11 mouse cellular contexts compared by ENCODE assay signal in the genomic region with DNA sequence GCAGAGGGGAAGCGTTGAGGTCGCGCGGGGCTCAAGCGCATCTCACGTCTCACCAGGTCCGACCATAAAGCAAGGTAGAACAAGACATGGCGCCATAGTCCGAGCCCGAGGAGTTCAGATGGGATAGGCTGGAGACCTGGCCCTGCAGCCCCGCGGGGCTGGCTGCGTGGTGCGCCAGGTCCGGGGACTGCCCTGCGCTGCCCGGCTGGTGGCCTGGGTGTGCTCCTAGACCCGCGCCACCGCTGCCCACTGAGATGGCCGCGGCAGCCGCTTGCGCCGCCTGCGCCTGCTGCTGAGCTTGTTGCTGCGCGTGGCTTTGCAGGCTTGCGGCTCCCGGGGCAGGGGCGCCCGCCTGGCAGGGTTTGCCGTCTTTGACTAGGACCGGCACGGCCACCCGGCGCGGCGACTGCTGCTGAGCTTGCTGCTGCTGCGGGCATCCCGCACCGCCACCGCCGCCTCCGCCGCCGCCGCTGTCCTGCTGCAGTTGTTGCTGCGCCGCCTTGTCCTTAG. TPM values are rescaled to one million over a fixed set of nuclear protein-coding genes. Genes with fewer than 3 reads are reported as not detected.
DNase-seq lines count a peak whose midpoint lies in the region; ATAC-seq and TF ChIP-seq lines count a peak whose summit lies in the region.
"Had no signal": no experiment of that assay in that cellular context is flagged by ENCODE, and none has a peak within 500 bp of the region (broad histone marks: within the 10 kb centered on the region; RNA-seq: fewer than 3 reads in every experiment).

No protein-coding gene starts in this region.

- no peak for ATAC-seq in intestine, embryonic 14.5 days (replicated peaks; ENCODE audit: low FRiP score, low TSS enrichment, low read depth)
- ATAC-seq in intestine, embryonic 16.5 days = no peak
- no peak for ATAC-seq in hindbrain, embryonic 11.5 days (ENCODE audit: low FRiP score)

- peaks cover 98% of the 10 kb centered on the region for H3K27me3 ChIP-seq in intestine, embryonic 14.5 days (replicated peaks; ENCODE audit: control insufficient read depth, insufficient read depth, low read length)
- peaks cover 89% of the 10 kb centered on the region for H3K27me3 ChIP-seq in intestine, embryonic 16.5 days (replicated peaks; ENCODE audit: control insufficient read depth, insufficient read depth, low read length)
- H3K27me3 ChIP-seq in hindbrain, embryonic 11.5 days (ENCODE audit: control insufficient read depth, insufficient read depth, low read length) = peaks cover 96% of the 10 kb centered on the region

- no peak overlapping the region for H3K4me2 ChIP-seq in intestine, embryonic 14.5 days (ENCODE audit: low read length)
- H3K4me2 ChIP-seq in intestine, embryonic 16.5 days (ENCODE audit: low read depth, low read length) = no peak overlapping the region
- H3K4me2 ChIP-seq in hindbrain, embryonic 11.5 days (replicated peaks; ENCODE audit: low read depth, low read length) = no peak overlapping the region

- TF ChIP-seq POLR2A in brain, embryonic 14.5 days (IDR thresholded peaks at IDR 0.05; ENCODE audit: borderline replicate concordance, extremely low read depth, insufficient read depth, insufficient read length, poor library complexity, severe bottlenecking) = no peak

- H3K36me3 ChIP-seq in intestine, embryonic 14.5 days (ENCODE audit: control insufficient read depth, insufficient read depth, low read length) = no peaks in the 10 kb centered on the region
- no peaks in the 10 kb centered on the region for H3K36me3 ChIP-seq in intestine, embryonic 16.5 days (ENCODE audit: control insufficient read depth, insufficient read depth, low read length)
- H3K36me3 ChIP-seq in hindbrain, embryonic 11.5 days (ENCODE audit: control insufficient read depth, insufficient read depth, low read length) = no peaks in the 10 kb centered on the region

- no peak for TF ChIP-seq CTCF in brain, embryonic 14.5 days (IDR thresholded peaks at IDR 0.05; ENCODE audit: borderline replicate concordance, extremely low read depth, insufficient read depth, insufficient read length)

- H3K9ac ChIP-seq in intestine, embryonic 14.5 days (ENCODE audit: low read length) = no peak overlapping the region
- H3K9ac ChIP-seq in intestine, embryonic 16.5 days (ENCODE audit: low read depth, low read length) = no peak overlapping the region
- H3K9ac ChIP-seq in hindbrain, embryonic 11.5 days (ENCODE audit: low read depth, low read length) = no peak overlapping the region

- H3K27ac ChIP-seq in intestine, embryonic 14.5 days (ENCODE audit: low read depth) = no peak overlapping the region
- H3K27ac ChIP-seq in intestine, embryonic 16.5 days (ENCODE audit: low read length) = no peak overlapping the region
- no peak overlapping the region for H3K27ac ChIP-seq in hindbrain, embryonic 11.5 days (ENCODE audit: low read depth, low read length)
- H3K27ac ChIP-seq: macrophage had no signal

- H3K9me3 ChIP-seq in intestine, embryonic 14.5 days (ENCODE audit: control insufficient read depth, low read length) = no peaks in the 10 kb centered on the region
- no peaks in the 10 kb centered on the region for H3K9me3 ChIP-seq in intestine, embryonic 16.5 days (ENCODE audit: control insufficient read depth, low read length)
- no peaks in the 10 kb centered on the region for H3K9me3 ChIP-seq in hindbrain, embryonic 11.5 days (ENCODE audit: control insufficient read depth, low read length)

- under 1% methylated on average over 47 of the region's 50 CpGs for WGBS in intestine, embryonic 14.5 days
- under 1% methylated on average over 50 of the region's 50 CpGs for WGBS in intestine, embryonic 16.5 days
- WGBS in hindbrain, embryonic 11.5 days = under 1% methylated on average over 50 of the region's 50 CpGs

- H3K4me3 ChIP-seq in intestine, embryonic 14.5 days (ENCODE audit: low read depth, low read length) = no peak overlapping the region
- H3K4me3 ChIP-seq in intestine, embryonic 16.5 days (ENCODE audit: low read length) = no peak overlapping the region
- H3K4me3 ChIP-seq in hindbrain, embryonic 11.5 days (ENCODE audit: low read depth, low read length) = no peak overlapping the region

- intact Hi-C loops in left cerebral cortex, postnatal 25 days (cut with DNase I) = loop anchor here (5.0 kb wide), 2 partner anchors 84 to 1004 kb away; no protein-coding TSS in a partner anchor

- DNase-seq in intestine, embryonic 14.5 days (ENCODE audit: low spot score) = peak; percentile 77
- DNase-seq in brain, embryonic 14.5 days (ENCODE audit: low read depth) = peak; percentile 63
- DNase-seq in hindbrain, embryonic 11.5 days (ENCODE audit: low spot score) = peak; percentile 71
- peak; percentile 78 for DNase-seq in neural tube, embryonic 10.5 days (ENCODE audit: extremely low spot score, low spot score)
- DNase-seq in layer of hippocampus, postnatal 25 days (ENCODE audit: extremely low spot score in 1 of 2, low spot score in 1 of 2) = no peak
- DNase-seq in right cerebral cortex, postnatal 25 days = no peak
- no peak for DNase-seq in left cerebral cortex, postnatal 25 days (ENCODE audit: low spot score in 2 of 2)
- DNase-seq: gastrocnemius, postnatal 25 days had no signal

- 0 out of 2 replicates have a peak, but pooled peaks cover 3% of the 10 kb centered on the region for H3K4me1 ChIP-seq in intestine, embryonic 14.5 days (replicated peaks; ENCODE audit: control insufficient read depth, insufficient read depth, low read length)
- H3K4me1 ChIP-seq in intestine, embryonic 16.5 days (ENCODE audit: control insufficient read depth, insufficient read depth, low read length) = peaks cover 22% of the 10 kb centered on the region
- H3K4me1 ChIP-seq in hindbrain, embryonic 11.5 days (replicated peaks; ENCODE audit: control insufficient read depth, insufficient read depth, low read length) = peaks cover 2% of the 10 kb centered on the region; the same call in 1 of the 2 replicates

RNA-seq across cellular contexts. Expression of gene Nkx2-1, which starts 3.7 kb away (rescaled TPM):
- not detected in 2 replicates for polyA plus RNA-seq in intestine, embryonic 14.5 days (2014; fragmentation: Nextera tagmentation; extraction: Ambion mirVana)
- not detected in 2 replicates for polyA plus RNA-seq in intestine, embryonic 16.5 days (2015; fragmentation: Nextera tagmentation; extraction: Ambion mirVana)
- 29.4 and 75.7 TPM in 2 replicates for polyA plus RNA-seq in brain, embryonic 14.5 days (2012; rRNA removed)
- polyA plus RNA-seq in hindbrain, embryonic 11.5 days (2014; fragmentation: Nextera tagmentation; extraction: Ambion mirVana) = 0.11 and 0.29 TPM in 2 replicates
- total RNA-seq in layer of hippocampus, postnatal 25 days (2021) = under 1 TPM; 0.27 to 0.42 TPM
- total RNA-seq in left cerebral cortex, postnatal 25 days (2021) = 1 to 10 TPM in 1 of 2 experiments, under 1 TPM in 1; 0.34 to 1.3 TPM
- total RNA-seq: gastrocnemius, postnatal 25 days; MEL had no signal
- polyA plus RNA-seq: macrophage had no signal

Comparison
In these comparisons a context has a peak if more than half of its experiments do, and no peak if none do; other contexts are left out.
1. DNase-seq: peak in intestine, embryonic 14.5 days (single experiment), brain, embryonic 14.5 days (single experiment), hindbrain, embryonic 11.5 days (single experiment) and neural tube, embryonic 10.5 days (single experiment); none in layer of hippocampus, postnatal 25 days (0 of 2), right cerebral cortex, postnatal 25 days (single experiment) and left cerebral cortex, postnatal 25 days (0 of 2).
2. RNA of gene Nkx2-1, which starts 3.7 kb away (polyA plus RNA-seq): 29.4 to 75.7 TPM in brain, embryonic 14.5 days; 0.11 to 0.29 TPM in hindbrain, embryonic 11.5 days, not detected in intestine, embryonic 14.5 days and not detected in intestine, embryonic 16.5 days; every median in the first group is over 10 times any median in the second.